Mouse (Mus musculus) MN1 (cell line): ENCODE results near the gene Spcs3.
A peak's percentile ranks its signal among the peaks of the same experiment; 100 is the strongest.
"Not testable (repeated sequence)": the region's sequence is repeated elsewhere in the genome, so short reads cannot be mapped to it uniquely, and the experiment has no call there.

Experiments used
- DNase-seq: peaks from one replicate; pipeline ENCODE4 v3.0.0-alpha.2; 2016; ENCODE audit warnings: low spot score

Gene Spcs3

GRCm38 (mm10) chr8:54529382-54530296 is at the start of gene Spcs3, which contains the start of gene Asb5:
Gene Spcs3 (minus strand): TSS chr8:54529998.
Gene Asb5 (plus strand): TSS chr8:54529580.
- peak; percentile 98 for DNase-seq

GRCm38 (mm10) chr8:54570618-54571609 is 41.1 kb upstream of the Spcs3 start:
- no peak for DNase-seq

GRCm38 (mm10) chr8:54567168-54567567 is 37.4 kb upstream of the Spcs3 start:
- DNase-seq: no peak

GRCm38 (mm10) chr8:54565603-54566260 is 35.9 kb upstream of the Spcs3 start:
- DNase-seq: no peak

GRCm38 (mm10) chr8:54565181-54565580 is 35.4 kb upstream of the Spcs3 start:
- DNase-seq: no peak

- DNase-seq: no peak
These were observed 32.3 kb upstream of the Spcs3 start for GRCm38 (mm10) chr8:54562137-54562536.

GRCm38 (mm10) chr8:54554921-54555320 is 25.1 kb upstream of the Spcs3 start:
- no peak for DNase-seq

- DNase-seq: no peak
These were observed 20.3 kb upstream of the Spcs3 start for GRCm38 (mm10) chr8:54550026-54550574.

GRCm38 (mm10) chr8:54548383-54548782 is 18.6 kb upstream of the Spcs3 start:
- no peak for DNase-seq

- no peak for DNase-seq
These were observed 11.5 kb upstream of the Spcs3 start for GRCm38 (mm10) chr8:54541331-54541730.

GRCm38 (mm10) chr8:54537285-54537684 is 7.5 kb upstream of the Spcs3 start:
- no peak for DNase-seq

- no peak for DNase-seq
These were observed 5.4 kb upstream of the Spcs3 start for GRCm38 (mm10) chr8:54535172-54535571.

- no peak for DNase-seq
These were observed 1.2 kb downstream of the Spcs3 start for GRCm38 (mm10) chr8:54528571-54528970.

- DNase-seq: no peak
These were observed 3.1 kb downstream of the Spcs3 start for GRCm38 (mm10) chr8:54526700-54527099.

- DNase-seq: no peak
These were observed 4.2 kb downstream of the Spcs3 start for GRCm38 (mm10) chr8:54525606-54526005.

- DNase-seq: no peak
These were observed 9.3 kb downstream of the Spcs3 start for GRCm38 (mm10) chr8:54520516-54520915.

GRCm38 (mm10) chr8:54518756-54519460 is 10.9 kb downstream of the Spcs3 start:
- no peak for DNase-seq

GRCm38 (mm10) chr8:54512200-54512599 is 17.6 kb downstream of the Spcs3 start:
- not testable (repeated sequence) for DNase-seq

- DNase-seq: no peak
These were observed 18.0 kb downstream of the Spcs3 start for GRCm38 (mm10) chr8:54511791-54512190.

- DNase-seq: no peak
These were observed 20.5 kb downstream of the Spcs3 start for GRCm38 (mm10) chr8:54509221-54509721.

- no peak for DNase-seq
These were observed 21.0 kb downstream of the Spcs3 start for GRCm38 (mm10) chr8:54508814-54509213.
